Mouse (Mus musculus): Measurements from ENCODE around the gene Mapkap1.

DNA sequence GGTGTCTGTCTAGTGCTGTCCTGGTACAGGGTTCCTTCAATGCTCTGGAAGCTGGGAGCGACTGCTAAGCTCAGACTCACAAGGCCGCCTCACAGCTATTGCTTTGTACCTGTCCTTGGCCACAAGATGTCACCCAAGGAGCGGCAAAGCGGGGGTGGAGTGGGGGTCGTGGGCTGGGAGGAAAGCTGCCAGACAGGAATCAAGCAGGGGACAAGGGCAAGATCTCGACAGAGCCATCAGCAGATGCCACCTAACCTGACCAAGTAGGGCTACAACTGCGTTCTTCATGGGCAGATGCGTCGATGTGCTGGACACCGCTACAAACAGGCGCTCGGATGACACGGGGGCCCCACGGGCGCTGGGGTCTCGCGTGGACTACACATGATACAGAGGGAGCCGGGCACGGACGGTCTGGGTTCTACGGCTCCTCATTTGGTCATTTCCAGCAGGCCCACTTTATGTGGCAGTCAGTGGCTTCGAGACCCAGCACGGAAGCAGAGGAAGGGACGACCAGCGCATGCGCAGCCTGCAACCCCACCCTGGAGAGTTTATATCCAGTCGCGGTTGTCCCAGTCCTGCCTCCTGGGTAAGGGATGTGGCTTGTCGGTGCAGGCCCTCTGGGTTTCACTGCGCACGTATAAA lies 264.9 kb downstream of the Mapkap1 start:
- TF ChIP-seq CTCF (IDR thresholded peaks at IDR 0.05; ENCODE audit: low read depth) = peak; percentile 65
- TF ChIP-seq EP300 (IDR thresholded peaks at IDR 0.05; ENCODE audit: low read depth) = no peak
